12 mouse cellular contexts compared by ENCODE assay signal in genomic region chr4:115281231-115281767, GRCm38 (mm10). TPM values are rescaled to one million over a fixed set of nuclear protein-coding genes. Genes with fewer than 3 reads are reported as not detected.
DNase-seq lines count a peak whose midpoint lies in the region; ATAC-seq and TF ChIP-seq lines count a peak whose summit lies in the region.
"Not testable (repeated sequence)": the region's sequence is repeated elsewhere in the genome, so short reads cannot be mapped to it uniquely, and the experiment has no call there.
"Had no signal": no experiment of that assay in that cellular context is flagged by ENCODE, and none has a peak within 500 bp of the region (broad histone marks: within the 10 kb centered on the region; RNA-seq: fewer than 3 reads in every experiment).

No protein-coding gene starts in this region.

- H3K27ac ChIP-seq in embryonic facial prominence, embryonic 11.5 days (replicated peaks; ENCODE audit: low read depth, low read length); hindbrain, embryonic 15.5 days (replicated peaks); lung, embryonic 14.5 days (ENCODE audit: low read depth); midbrain, postnatal 0 days (ENCODE audit: low read depth, low read length); stomach, embryonic 14.5 days (ENCODE audit: low read length): not testable (repeated sequence)
- peak overlapping the region; percentile 86 for H3K27ac ChIP-seq in limb, embryonic 10.5 days

- WGBS in embryonic facial prominence, embryonic 11.5 days, result 20% methylated on average over 20 of the region's 23 CpGs
- WGBS in hindbrain, embryonic 15.5 days, result 12% methylated on average over 23 of the region's 23 CpGs
- 18% methylated on average over 23 of the region's 23 CpGs for WGBS in limb, embryonic 10.5 days
- 15% methylated on average over 20 of the region's 23 CpGs for WGBS in lung, embryonic 14.5 days
- WGBS in midbrain, postnatal 0 days, result 10% methylated on average over 19 of the region's 23 CpGs
- WGBS in stomach, embryonic 14.5 days, result 12% methylated on average over 19 of the region's 23 CpGs

- peak overlapping the region; percentile 24; the same call in 1 of the 2 replicates for H3K4me3 ChIP-seq in embryonic facial prominence, embryonic 11.5 days (ENCODE audit: low read depth, low read length)
- H3K4me3 ChIP-seq in hindbrain, embryonic 15.5 days, result peak overlapping the region; percentile 43
- peak overlapping the region; percentile 55 for H3K4me3 ChIP-seq in limb, embryonic 10.5 days
- H3K4me3 ChIP-seq in lung, embryonic 14.5 days (ENCODE audit: low read depth, low read length), result peak overlapping the region; percentile 23; the same call in 1 of the 2 replicates
- peak overlapping the region; percentile 34 for H3K4me3 ChIP-seq in midbrain, postnatal 0 days (ENCODE audit: low read depth, low read length)
- peak overlapping the region; percentile 19; the same call in 1 of the 2 replicates for H3K4me3 ChIP-seq in stomach, embryonic 14.5 days (ENCODE audit: low read depth, low read length)

- H3K36me3 ChIP-seq in embryonic facial prominence, embryonic 11.5 days (replicated peaks; ENCODE audit: control insufficient read depth, insufficient read depth, low read depth, low read length); hindbrain, embryonic 15.5 days; limb, embryonic 10.5 days; lung, embryonic 14.5 days (ENCODE audit: insufficient read depth); midbrain, postnatal 0 days (ENCODE audit: insufficient read depth, low read length); stomach, embryonic 14.5 days (ENCODE audit: control insufficient read depth, insufficient read depth, low read length): not testable (repeated sequence)

- not testable (repeated sequence) for H3K27me3 ChIP-seq in embryonic facial prominence, embryonic 11.5 days (ENCODE audit: control insufficient read depth, insufficient read depth, low read length); hindbrain, embryonic 15.5 days; limb, embryonic 10.5 days (ENCODE audit: low read depth, poor library complexity, severe bottlenecking); lung, embryonic 14.5 days (ENCODE audit: insufficient read depth, low read length); midbrain, postnatal 0 days (ENCODE audit: insufficient read depth, low read length); stomach, embryonic 14.5 days (ENCODE audit: control insufficient read depth, insufficient read depth, low read length)

- peak; percentile 65 for ATAC-seq in embryonic facial prominence, embryonic 11.5 days (replicated peaks; ENCODE audit: insufficient number of reproducible peaks, low FRiP score, low TSS enrichment, low read depth)
- ATAC-seq in hindbrain, embryonic 15.5 days (ENCODE audit: low FRiP score, low read depth), result peak; percentile 88
- peak; percentile 63; the same call in 1 of the 2 replicates for ATAC-seq in lung, embryonic 14.5 days (ENCODE audit: insufficient read depth)
- ATAC-seq in midbrain, postnatal 0 days (ENCODE audit: low FRiP score), result peak; percentile 85
- not testable (repeated sequence) for ATAC-seq in stomach, embryonic 14.5 days (ENCODE audit: insufficient number of reproducible peaks, insufficient read depth, low FRiP score, low read depth)

- not testable (repeated sequence) for H3K9me3 ChIP-seq in embryonic facial prominence, embryonic 11.5 days (replicated peaks; ENCODE audit: control insufficient read depth, low read length); hindbrain, embryonic 15.5 days; limb, embryonic 10.5 days (replicated peaks); lung, embryonic 14.5 days (ENCODE audit: low read depth, low read length); midbrain, postnatal 0 days (ENCODE audit: low read length); stomach, embryonic 14.5 days (ENCODE audit: control insufficient read depth, low read depth, low read length)

- peak overlapping the region; percentile 50; the same call in 1 of the 2 replicates for H3K4me2 ChIP-seq in embryonic facial prominence, embryonic 11.5 days (ENCODE audit: low read depth, low read length)
- H3K4me2 ChIP-seq in hindbrain, embryonic 15.5 days, result peak overlapping the region; percentile 68
- peak overlapping the region; percentile 60 for H3K4me2 ChIP-seq in lung, embryonic 14.5 days
- peak overlapping the region; percentile 54 for H3K4me2 ChIP-seq in midbrain, postnatal 0 days (ENCODE audit: low read depth, low read length, poor library complexity, severe bottlenecking)
- H3K4me2 ChIP-seq in stomach, embryonic 14.5 days (replicated peaks; ENCODE audit: low read depth, low read length), result peak overlapping the region; percentile 35

- not testable (repeated sequence) for TF ChIP-seq CTCF in lung, embryonic 14.5 days (IDR thresholded peaks at IDR 0.05; ENCODE audit: low read depth)
- peak; percentile 57 for TF ChIP-seq CTCF in midbrain, postnatal 0 days (IDR thresholded peaks at IDR 0.05)

- peak; percentile 55 for DNase-seq in CD4-positive, CD25-positive, alpha-beta regulatory T cell, adult 2 months (ENCODE audit: low read depth, low spot score)
- peak; percentile 36 for DNase-seq in embryonic facial prominence, embryonic 11.5 days (ENCODE audit: low spot score)
- DNase-seq in heart, adult 11 months, result peak; percentile 13
- DNase-seq in limb, embryonic 10.5 days (ENCODE audit: low spot score), result not testable (repeated sequence)
- DNase-seq in lung, embryonic 14.5 days, result peak; percentile 30
- DNase-seq in midbrain, postnatal 0 days (ENCODE audit: low spot score), result peak; percentile 39

- H3K4me1 ChIP-seq in embryonic facial prominence, embryonic 11.5 days (ENCODE audit: control insufficient read depth, insufficient read depth, low read length); hindbrain, embryonic 15.5 days (replicated peaks); limb, embryonic 10.5 days; lung, embryonic 14.5 days (ENCODE audit: insufficient read depth); midbrain, postnatal 0 days (ENCODE audit: insufficient read depth, low read length); stomach, embryonic 14.5 days (ENCODE audit: control insufficient read depth, insufficient read depth, low read length): not testable (repeated sequence)

- H3K9ac ChIP-seq in embryonic facial prominence, embryonic 11.5 days (replicated peaks; ENCODE audit: low read length); lung, embryonic 14.5 days; midbrain, postnatal 0 days (replicated peaks; ENCODE audit: low read length, poor library complexity, severe bottlenecking); stomach, embryonic 14.5 days (replicated peaks; ENCODE audit: low read depth, low read length): not testable (repeated sequence)
- H3K9ac ChIP-seq in hindbrain, embryonic 15.5 days, result peak overlapping the region; percentile 33; the same call in 1 of the 2 replicates

RNA-seq across cellular contexts. Expression of gene Cyp4a12a, which starts 17.5 kb away (rescaled TPM):
- polyA plus RNA-seq in embryonic facial prominence, embryonic 11.5 days (2014; fragmentation: Nextera tagmentation; extraction: Ambion mirVana), result not detected in 2 replicates
- not detected in 2 replicates for polyA plus RNA-seq in hindbrain, embryonic 15.5 days (2015; fragmentation: Nextera tagmentation; extraction: Ambion mirVana)
- not detected in 2 replicates for polyA plus RNA-seq in limb, embryonic 10.5 days (2016; fragmentation: Nextera tagmentation; extraction: Ambion mirVana)
- not detected in 2 replicates for polyA plus RNA-seq in lung, embryonic 14.5 days (2014; fragmentation: Nextera tagmentation; extraction: Ambion mirVana)
- total RNA-seq in midbrain, postnatal 0 days (2014; rRNA removed), result not detected in 2 replicates
- polyA plus RNA-seq in midbrain, postnatal 0 days (2015; fragmentation: Nextera tagmentation; extraction: Ambion mirVana), result not detected in 2 replicates
- polyA plus RNA-seq in stomach, embryonic 14.5 days (2014; fragmentation: Nextera tagmentation; extraction: Ambion mirVana), result not detected in 2 replicates
- total RNA-seq: adrenal gland, adult 18-20 months; heart, postnatal 10 days; left cerebral cortex, adult 18-20 months had no signal

RNA-seq across cellular contexts. Expression of gene Cyp4a29, which starts 39.4 kb away (rescaled TPM):
- polyA plus RNA-seq in embryonic facial prominence, embryonic 11.5 days (2014; fragmentation: Nextera tagmentation; extraction: Ambion mirVana), result not detected in 2 replicates
- polyA plus RNA-seq in hindbrain, embryonic 15.5 days (2015; fragmentation: Nextera tagmentation; extraction: Ambion mirVana), result not detected in 2 replicates
- polyA plus RNA-seq in limb, embryonic 10.5 days (2016; fragmentation: Nextera tagmentation; extraction: Ambion mirVana), result not detected in 2 replicates
- polyA plus RNA-seq in lung, embryonic 14.5 days (2014; fragmentation: Nextera tagmentation; extraction: Ambion mirVana), result not detected in 2 replicates
- not detected in 2 replicates for total RNA-seq in midbrain, postnatal 0 days (2014; rRNA removed)
- polyA plus RNA-seq in midbrain, postnatal 0 days (2015; fragmentation: Nextera tagmentation; extraction: Ambion mirVana), result not detected in 2 replicates
- not detected in 2 replicates for polyA plus RNA-seq in stomach, embryonic 14.5 days (2014; fragmentation: Nextera tagmentation; extraction: Ambion mirVana)
- total RNA-seq: adrenal gland, adult 18-20 months; gastrocnemius, adult 18-20 months; heart, postnatal 10 days; left cerebral cortex, adult 18-20 months had no signal
